Mouse (Mus musculus) midbrain, embryonic 13.5 days (tissue): ENCODE measurements at regions not wholly inside any gene's neighbourhood (a gene's known extent, or its start where the extent isn't known, plus 50 kb on each side); places are given as distances from the start of the nearest gene placed in this dataset.
A peak's percentile ranks its signal among the peaks of the same experiment; 100 is the strongest.

Experiments used
- ATAC-seq: fragments of 200-750 bp; cut with Nextera tagmentation; 2 replicates; pipeline ENCODE4 v1.8.0; 2017; ENCODE audit warnings: mild to moderate bottlenecking, moderate TSS enrichment, moderate library complexity
- H3K27ac ChIP-seq: fragments of 300-500 bp; sonication (generic); 2 replicates; pipeline ENCODE4 v1.5.1; 2015; ENCODE audit warnings: inconsistent platforms, mild to moderate bottlenecking, moderate library complexity
- H3K27me3 ChIP-seq: fragments of 300-500 bp; sonication (generic); 2 replicates; pipeline ENCODE4 v1.6.1; 2015; ENCODE audit warnings: mild to moderate bottlenecking, inconsistent platforms
- H3K36me3 ChIP-seq: fragments of 300-500 bp; sonication (generic); 2 replicates; pipeline ENCODE4 v1.6.1; 2015; ENCODE audit warnings: mild to moderate bottlenecking, inconsistent platforms
- H3K4me1 ChIP-seq: fragments of 300-500 bp; sonication (generic); replicated peaks from 2 replicates; pipeline ENCODE4 v1.6.1; 2015; ENCODE audit warnings: inconsistent platforms
- H3K4me2 ChIP-seq: fragments of 300-500 bp; sonication (generic); replicated peaks from 2 replicates; pipeline ENCODE4 v1.6.1; 2015; ENCODE audit warnings: moderate library complexity, mild to moderate bottlenecking, inconsistent platforms
- H3K4me3 ChIP-seq: fragments of 300-500 bp; sonication (generic); replicated peaks from 2 replicates; pipeline ENCODE4 v1.5.1; 2015; ENCODE audit warnings: mild to moderate bottlenecking, inconsistent platforms
- H3K9ac ChIP-seq: fragments of 300-500 bp; sonication (generic); replicated peaks from 2 replicates; pipeline ENCODE4 v1.6.1; 2015; ENCODE audit warnings: mild to moderate bottlenecking, inconsistent platforms
- H3K9me3 ChIP-seq: fragments of 300-500 bp; sonication (generic); 2 replicates; pipeline ENCODE4 v1.6.1; 2016; ENCODE audit warnings: mild to moderate bottlenecking, inconsistent platforms
- WGBS: fragments of 180-500 bp; shearing (Covaris S2); methylation state at CpG from one replicate; pipeline ENCODE4 v1.1.7; 2015; 5-methylcytosine and 5-hydroxymethylcytosine counted together

DNA sequence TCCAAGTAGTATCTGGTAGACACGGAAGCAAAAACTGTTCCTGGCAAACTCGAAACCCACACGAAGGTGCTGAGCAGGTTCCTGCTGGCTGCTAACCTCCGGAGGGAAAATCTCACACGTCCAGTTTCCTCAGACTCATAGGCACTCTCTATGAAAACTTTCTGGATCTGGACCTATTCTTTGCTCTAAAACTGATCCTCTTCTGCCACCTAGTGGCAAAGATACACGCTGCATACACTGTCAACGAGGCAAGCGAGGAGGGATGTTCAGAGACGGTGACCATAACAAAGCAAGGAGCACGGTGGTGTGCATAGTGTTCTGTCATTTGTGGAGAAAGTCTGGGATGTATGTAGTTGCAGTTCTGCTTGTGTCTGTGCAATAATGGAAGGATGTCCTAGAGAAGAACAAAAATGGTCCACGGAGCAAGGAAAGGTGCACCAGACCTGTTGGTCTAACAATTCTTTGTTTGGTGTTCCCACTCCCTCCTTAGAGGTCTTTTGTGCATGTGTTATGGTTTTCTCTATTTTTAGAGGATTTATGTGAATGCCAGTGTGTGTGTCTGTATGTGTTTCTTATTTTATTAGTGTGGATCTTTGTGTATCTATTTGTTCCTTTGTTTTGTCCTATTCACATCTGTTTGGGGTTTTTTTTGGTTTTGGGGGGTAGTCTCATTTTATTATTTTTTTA is 57.0 kb upstream of the Siglech start:
- no peak overlapping the region for H3K27ac ChIP-seq
- H3K4me1 ChIP-seq = no peaks in the 10 kb centered on the region
- H3K36me3 ChIP-seq = no peaks in the 10 kb centered on the region
- ATAC-seq = peak; percentile 98
- H3K4me2 ChIP-seq = peak overlapping the region; percentile 30; the same call in 1 of the 2 replicates
- no peaks in the 10 kb centered on the region for H3K9me3 ChIP-seq
- peaks cover 4% of the 10 kb centered on the region; the same call in 1 of the 2 replicates for H3K27me3 ChIP-seq
- 9% methylated on average over 11 of the region's 11 CpGs for WGBS
- no peak overlapping the region for H3K9ac ChIP-seq
- no peak overlapping the region for H3K4me3 ChIP-seq
